Mouse (Mus musculus) erythroblast, embryonic 14.5 days (primary cell): ENCODE measurements around the gene Rtl8b.

Experiments
- GATA1 ChIP-seq: IDR thresholded peaks from 2 replicates; pipeline ENCODE4 v1.6.1; 2012; ENCODE audit warnings: low read length, inconsistent platforms, mixed read lengths
- TAL1 ChIP-seq: IDR thresholded peaks from 3 replicates; pipeline ENCODE4 v1.6.1; 2012; ENCODE audit warnings: low read length, inconsistent platforms, mixed read lengths

GRCm38 (mm10) chrX:53716323-53717182 is 46.3 kb upstream of the Rtl8b start:
- no peak for TF ChIP-seq GATA1
- TF ChIP-seq TAL1: no peak
